Mouse (Mus musculus) lung, adult 18-20 months (tissue): ENCODE results near the gene Pde6h.

Experiments
- DNase-seq, 2 experiments: peaks; one replicate each; pipeline ENCODE4 v3.0.0; 2022; ENCODE audit warnings: mixed read lengths in 2 of 2

The Pde6h gene

GRCm38 (mm10) chr6:136912751-136913265 lies 10.8 kb upstream of the Pde6h start:
- no peak for DNase-seq

DNA sequence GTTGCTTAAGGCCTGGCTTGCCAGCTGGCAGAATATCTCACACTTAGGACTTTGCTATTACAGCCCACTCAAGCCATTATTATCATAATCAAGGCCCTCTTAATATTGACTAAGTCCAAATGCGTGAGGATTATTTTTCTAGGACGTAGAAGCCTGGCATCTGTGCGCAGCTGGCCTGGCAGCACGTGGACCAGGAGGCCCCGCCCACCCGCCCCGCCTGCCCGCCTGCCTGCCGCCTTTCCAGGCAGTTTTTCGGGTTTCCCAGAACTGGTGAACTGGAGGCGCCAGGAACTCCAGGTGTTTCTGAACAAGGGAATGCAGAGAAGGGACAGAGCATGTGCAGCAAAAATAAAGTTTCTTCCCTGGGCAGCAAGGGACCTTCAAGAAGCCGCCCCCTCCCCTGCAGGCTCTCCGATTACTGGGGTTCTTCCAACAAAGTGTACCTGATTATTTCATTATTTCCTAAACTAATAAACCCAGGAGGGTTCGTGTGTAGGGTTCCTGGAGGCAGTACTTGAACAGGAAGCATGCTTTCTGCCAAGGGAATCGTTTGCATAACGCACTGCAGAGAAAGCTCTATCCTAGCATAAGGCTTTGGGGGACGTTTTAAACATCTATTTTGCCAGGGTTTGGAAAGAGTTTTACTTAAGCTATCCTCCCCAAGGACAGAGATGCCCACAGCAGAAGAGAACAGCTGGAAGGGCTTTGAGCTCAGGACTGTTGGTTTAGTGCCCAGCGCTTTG lies 10.1 kb upstream of the Pde6h start:
- DNase-seq: peak; percentile 36 to 45

- DNase-seq: no peak
These were observed 9.4 kb upstream of the Pde6h start for GRCm38 (mm10) chr6:136914234-136914633.

DNA sequence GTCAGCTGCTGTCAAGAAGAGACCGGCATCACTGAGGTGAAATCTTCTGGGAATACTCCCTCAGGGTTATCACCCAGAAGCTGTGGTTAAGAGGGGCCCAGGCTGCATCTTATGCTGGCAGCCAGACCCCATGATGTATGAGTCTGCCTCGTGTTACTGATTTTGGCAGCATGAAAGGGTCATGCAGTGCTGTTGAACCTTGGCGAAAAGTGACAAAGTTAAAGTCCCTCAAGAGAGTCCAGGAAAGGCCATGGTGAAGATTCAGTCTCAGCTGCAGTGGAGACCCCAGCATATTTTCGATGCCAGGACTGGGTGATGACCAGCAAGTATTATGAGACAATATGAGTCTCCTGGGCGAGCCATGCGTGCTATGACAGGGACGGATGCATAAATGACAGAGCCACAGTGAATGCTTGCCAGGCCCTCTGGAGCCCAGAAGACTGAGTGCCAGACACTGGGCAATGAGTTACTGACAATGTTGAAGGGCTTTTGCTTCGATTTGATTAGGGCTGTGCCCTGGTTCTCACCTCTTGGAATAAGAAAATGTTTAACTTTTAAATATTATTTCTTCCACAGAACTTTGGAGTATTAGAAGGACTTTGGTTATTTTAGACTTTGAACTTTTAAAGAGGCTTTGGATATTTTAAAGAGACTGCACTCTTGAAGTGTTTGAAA lies 7.8 kb upstream of the Pde6h start:
- no peak for DNase-seq

DNA sequence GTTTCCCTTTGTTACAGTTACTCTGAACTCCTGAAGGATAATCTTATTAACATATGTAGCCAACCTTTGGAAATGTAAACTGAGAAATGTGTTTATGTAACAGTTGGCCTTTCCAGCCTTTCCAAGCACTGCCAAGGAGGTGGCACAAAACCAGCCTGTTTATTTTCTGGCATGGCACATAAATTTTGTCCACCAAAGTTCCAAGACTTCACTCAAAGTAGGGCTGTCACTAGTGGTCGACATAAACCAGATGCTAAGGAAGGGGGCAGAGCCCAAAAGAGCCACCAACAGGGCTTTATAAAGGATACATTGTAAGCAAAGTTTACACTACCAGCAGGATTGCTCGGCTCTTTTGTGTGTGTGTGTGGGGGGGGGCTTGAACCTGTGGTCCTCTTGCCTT lies 5.7 kb upstream of the Pde6h start:
- no peak for DNase-seq

DNA sequence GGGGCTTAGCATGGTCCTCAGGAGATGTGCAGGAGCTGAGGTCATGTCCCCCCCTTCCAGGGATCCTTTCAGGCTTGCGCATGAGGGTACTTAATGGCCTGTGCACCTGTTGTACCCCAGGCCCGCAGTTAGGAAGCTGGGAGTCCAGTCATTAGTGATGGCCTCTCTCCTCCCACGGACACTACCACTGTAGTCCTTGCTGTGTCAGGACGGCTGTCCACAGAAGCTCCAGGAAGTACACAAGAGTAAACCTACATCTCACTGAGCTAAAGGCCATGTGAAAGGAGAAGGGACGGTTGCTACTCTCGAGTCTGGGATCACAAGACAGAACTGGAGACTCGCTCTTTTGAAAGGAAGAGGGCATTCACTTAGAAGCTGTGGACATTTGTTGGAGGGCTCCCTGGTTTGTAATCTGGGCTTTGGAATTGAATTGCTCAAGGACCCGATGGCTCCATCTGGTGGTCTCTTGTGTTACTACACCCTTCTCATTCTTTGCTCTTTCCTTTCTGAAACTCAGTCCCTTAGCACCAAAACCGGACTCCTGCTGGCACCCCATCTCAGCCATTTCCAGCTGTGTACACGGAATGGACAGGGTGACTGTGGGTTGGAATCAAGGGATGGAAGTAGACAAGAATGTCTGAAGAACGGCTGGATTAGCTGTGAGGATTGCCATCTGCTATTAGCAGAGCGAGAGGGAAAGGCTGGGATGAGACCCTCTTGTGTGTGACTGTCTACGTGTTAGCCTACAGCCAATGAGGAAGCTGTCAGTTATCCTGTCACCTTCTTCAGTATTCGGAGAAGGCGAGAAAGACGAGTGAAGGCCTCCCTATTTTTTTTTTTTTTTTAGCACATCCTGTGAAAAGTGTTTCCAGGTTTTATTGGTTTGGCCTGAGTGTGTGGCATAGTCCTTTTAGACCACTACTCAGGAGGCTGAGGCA lies 3.0 kb upstream of the Pde6h start:
- peak; percentile 44 to 68 for DNase-seq

GRCm38 (mm10) chr6:136921601-136922000 lies 2.0 kb upstream of the Pde6h start:
- no peak for DNase-seq

DNA sequence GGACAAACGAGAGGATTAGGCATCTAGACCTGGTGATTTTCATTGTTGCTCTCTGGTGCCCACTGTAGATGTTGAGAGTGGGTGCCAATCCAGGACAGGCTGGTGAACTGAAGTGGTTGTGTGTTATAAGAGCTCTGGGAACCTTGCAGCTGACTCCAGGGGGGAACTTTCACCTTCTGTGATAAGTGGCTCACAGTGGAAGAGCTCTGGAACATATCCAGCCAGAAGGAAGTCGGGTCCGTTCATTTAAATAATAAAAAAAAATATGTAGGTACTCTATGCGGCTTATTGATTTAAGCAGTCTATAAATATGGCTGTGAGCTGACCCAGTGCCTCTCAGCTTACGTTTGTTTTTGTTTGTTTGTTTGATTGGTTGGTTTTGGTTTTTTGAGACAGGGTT lies 1.6 kb upstream of the Pde6h start, which contains the start of gene Erp27:
Erp27 (minus strand) TSS at position 101 of the 400 bp plus-strand sequence.
- DNase-seq: no peak

DNA sequence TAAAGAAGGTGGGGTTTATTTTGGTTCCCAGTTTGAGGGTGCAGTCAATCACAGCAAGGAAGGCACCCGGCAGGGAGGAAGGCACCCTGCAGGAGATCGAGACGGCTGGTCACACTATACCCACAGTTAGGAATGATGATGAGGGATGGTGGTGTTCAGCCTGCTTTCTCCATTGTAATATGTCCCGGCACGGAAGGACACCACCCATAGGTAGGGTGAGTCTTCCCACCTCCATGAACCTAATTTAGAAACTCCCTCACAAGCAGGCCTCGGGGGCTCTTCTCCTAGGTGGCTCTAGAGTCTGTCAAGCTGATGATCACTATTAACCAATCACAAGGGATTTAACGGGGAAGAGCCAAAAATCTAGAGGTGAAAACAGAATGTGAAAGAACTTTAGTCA lies 761 bp upstream of the Pde6h start:
- no peak for DNase-seq

GRCm38 (mm10) chr6:136925049-136925448 lies 1.4 kb downstream of the Pde6h start:
- DNase-seq: no peak

GRCm38 (mm10) chr6:136927626-136928025 lies 4.0 kb downstream of the Pde6h start:
- no peak for DNase-seq

DNA sequence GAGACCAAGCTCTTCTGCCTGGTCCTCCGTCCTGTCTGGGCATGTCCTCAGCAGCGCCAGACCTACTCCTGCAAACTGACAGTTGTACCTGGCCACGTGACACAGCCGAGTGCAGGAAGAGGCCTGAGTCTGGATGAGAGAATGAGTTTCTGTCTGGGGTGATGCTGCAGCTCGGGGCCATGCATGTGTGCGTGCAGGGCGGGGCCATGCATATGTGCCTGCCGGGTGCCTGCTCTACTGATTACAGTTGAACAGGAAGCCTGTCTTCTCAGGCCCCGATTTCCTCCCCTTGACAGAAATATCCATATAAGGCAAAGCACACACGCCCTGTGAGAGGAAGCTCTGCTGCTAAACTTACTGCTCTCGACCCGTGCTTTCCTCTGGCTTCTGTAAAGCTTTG lies 7.0 kb downstream of the Pde6h start:
- DNase-seq: peak; percentile 38 to 41

DNA sequence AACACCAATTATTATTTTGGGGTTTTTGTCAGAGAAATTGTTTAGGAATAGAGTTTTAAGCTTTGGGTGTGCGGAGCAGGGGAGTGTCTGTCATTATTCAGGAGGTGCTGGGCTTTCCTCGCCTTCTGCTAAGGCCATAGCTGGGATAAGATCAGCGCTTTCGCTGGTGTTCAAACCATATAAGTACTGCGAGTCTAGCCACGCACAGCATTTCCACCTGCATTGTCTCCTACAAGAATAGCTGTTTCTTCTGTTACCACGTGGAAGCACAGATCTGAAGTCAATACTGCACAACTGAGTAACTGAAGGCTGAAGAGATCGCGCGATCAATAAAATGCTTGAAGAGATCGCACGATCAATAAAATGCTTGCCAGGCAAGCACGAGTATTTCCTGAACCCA lies 7.6 kb downstream of the Pde6h start:
- no peak for DNase-seq

DNA sequence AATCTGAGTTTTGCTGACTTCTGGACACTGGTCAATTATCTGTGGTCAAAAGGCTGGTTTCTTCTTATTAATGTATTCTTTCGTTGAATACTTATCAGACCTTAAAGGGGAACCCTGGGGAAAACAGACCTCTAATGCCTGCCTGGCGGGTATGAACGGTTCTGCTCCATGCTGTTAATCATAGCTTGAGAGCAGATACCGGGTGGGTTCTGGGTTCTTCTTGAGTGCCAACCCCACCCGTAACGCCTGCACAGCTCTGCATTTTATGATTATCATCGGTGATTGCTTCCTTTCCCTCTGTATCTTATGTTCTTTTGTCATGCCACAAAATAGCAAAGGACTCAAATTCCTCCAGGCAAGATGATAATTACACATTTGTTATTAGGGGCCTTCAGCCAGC lies 10.4 kb downstream of the Pde6h start:
- no peak for DNase-seq

- no peak for DNase-seq
These were observed 11.6 kb downstream of the Pde6h start for GRCm38 (mm10) chr6:136935233-136935632.

DNA sequence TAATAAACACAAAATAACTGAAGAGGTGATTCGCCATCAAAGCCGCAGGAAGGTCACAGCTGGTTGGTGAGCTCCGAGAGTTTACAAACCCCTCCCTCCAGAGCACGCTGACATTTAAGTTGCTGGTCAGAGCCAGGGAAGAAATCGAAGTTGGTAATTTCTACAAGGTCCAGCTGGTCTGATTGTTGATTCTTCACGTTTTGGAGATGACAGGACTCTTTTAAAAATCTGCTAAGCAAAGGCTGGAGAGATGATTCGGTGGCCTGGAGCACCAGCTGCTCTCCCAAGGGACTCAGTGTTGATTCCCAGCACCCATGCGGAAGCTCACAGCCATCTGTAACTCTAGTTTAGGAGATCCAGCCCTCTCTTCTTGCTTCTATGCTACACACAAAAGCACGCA lies 12.7 kb downstream of the Pde6h start:
- no peak for DNase-seq

DNA sequence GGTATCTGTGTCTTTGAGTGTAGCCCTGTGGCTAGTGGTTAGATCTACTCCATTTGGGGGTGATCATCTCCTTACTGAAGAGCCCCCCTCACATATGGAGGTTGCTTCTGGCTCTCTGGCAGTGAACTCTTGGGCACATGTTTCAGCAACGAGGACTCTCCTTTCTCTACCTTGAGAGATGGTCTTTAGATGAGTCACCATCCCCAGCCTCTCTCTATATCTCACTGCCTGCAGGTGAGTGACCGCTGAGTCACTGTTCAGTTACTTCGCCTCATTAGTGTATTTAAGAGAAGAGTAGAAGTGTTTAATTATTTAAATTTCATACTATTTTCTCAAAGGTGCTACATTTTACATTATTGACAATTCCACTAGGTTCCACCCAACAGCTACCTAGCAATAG lies 13.5 kb downstream of the Pde6h start:
- DNase-seq: no peak

GRCm38 (mm10) chr6:136938331-136939126 lies 14.9 kb downstream of the Pde6h start:
- peak in 1 of 2 experiments; percentile 15 for DNase-seq

DNA sequence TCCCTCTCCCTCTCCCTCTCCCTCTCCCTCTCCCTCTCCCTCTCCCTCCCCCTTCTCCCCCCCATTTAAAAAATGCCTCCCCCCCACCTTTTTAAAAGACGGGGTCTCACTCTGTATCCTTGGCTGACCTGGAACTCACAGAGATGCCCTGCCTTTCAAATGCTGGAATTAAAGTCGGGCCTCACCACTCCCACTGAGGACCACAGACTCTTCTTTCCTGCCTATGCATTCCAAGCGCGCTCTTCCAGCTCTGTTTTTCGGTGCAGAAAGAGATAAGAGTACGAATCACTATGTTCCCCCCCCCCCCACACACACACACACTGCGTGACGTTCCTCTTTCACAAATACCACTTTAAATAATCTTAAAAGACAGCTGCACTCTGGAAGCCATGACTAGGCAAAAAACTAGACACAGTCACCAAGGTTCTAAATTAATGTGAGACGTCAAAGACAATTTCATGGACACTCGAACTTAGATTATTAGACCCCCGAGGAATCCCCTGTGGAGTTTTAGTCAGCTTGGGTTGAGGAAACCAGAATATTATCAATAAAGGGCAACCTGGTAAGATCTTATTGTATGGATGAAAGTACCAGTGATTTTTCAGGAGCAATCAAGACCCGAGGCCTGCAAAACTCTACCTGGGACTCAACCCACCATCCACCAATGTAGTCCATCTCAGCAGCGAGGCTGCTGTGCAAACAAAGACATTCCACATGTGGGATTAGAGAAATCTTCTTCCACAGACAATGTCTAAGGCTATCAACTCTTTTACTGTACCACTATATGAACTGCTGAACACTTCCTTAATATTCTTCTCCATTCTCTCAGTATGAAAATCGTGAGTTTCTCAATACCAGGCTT lies 15.9 kb downstream of the Pde6h start:
- no peak for DNase-seq

- DNase-seq: peak; percentile 36 to 48
These were observed 16.7 kb downstream of the Pde6h start for GRCm38 (mm10) chr6:136940188-136940960.
